Mouse (Mus musculus) left cerebral cortex, postnatal 4 days (tissue): ENCODE data around the gene Nr1i2. TPM values are rescaled to one million over a fixed set of nuclear protein-coding genes. Genes with fewer than 3 reads are reported as not detected.

ENCODE experiments used
- DNase-seq: peaks from one replicate; pipeline ENCODE4 v3.0.0-alpha.2; 2022
- intact Hi-C: fragments of 180-260 bp; cut with DNase I; formaldehyde crosslinking; loops from one replicate; pipeline ENCODE4 v1.15.1; 2025
- total RNA-seq, 2 experiments: library from RNA; stranded (reverse); gene quantifications; 2 replicates each; pipeline ENCODE4 v1.2.3; 2021

Nr1i2 gene
- total RNA-seq, 2 experiments from 2014 or later: not detected

- DNase-seq: no peak
Measured at GRCm38 (mm10) chr16:38287762-38288161, 6.9 kb downstream of the Nr1i2 start.

GRCm38 (mm10) chr16:38287357-38287756 lies 7.3 kb downstream of the Nr1i2 start:
- no peak for DNase-seq
- intact Hi-C loops: no loop called here

More at GRCm38 (mm10) chr16:38287762-38288161, 6.9 kb downstream of the Nr1i2 start:
- intact Hi-C loops: no loop called here

DNA sequence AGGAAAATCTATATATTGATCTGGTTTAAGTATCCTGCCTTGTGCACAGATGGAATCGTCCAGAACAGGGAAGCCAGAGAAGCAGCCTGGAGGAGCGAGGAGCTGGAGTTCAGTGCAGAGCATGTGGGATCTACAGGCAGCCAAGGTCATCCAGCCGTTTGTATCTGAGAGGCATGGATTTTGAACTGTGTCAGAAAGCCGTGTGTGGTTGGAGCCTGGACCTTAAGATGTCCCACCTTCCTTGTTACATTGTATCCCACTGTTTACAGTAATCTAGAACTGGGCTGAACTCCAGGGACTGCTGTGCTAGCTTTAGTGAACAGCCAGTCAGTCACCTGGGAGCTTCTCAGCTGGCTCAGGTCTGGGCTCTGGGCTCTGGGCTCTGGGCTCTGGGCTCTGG lies 8.1 kb downstream of the Nr1i2 start:
- no peak for DNase-seq
- intact Hi-C loops: no loop called here

- DNase-seq: no peak
- intact Hi-C loops: no loop called here
Measured at GRCm38 (mm10) chr16:38285801-38286200, 8.8 kb downstream of the Nr1i2 start.

DNA sequence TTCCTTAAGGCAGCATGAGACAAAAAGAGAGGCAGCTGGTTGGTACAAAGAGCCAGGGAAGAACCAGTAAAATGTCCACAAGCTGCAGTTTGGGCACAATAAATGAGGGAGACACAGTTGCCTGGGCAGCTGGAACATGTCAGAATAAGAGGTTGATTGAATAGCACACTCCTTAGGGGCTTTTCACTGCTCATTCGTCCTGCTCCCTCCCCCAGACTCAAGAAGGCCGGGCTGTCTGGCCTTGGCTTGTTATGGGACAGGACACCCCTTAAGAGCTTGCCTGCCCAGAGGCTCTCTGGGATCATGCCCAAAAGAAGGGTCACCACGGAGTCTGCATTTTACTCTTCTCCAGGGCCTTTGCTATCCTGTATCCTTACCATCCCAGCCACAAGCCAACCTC lies 11.3 kb downstream of the Nr1i2 start:
- no peak for DNase-seq
- intact Hi-C loops: no loop called here

- no peak for DNase-seq
- intact Hi-C loops: no loop called here
Measured at GRCm38 (mm10) chr16:38282559-38283160, 12.0 kb downstream of the Nr1i2 start.

GRCm38 (mm10) chr16:38280951-38281350 lies 13.7 kb downstream of the Nr1i2 start:
- intact Hi-C loops: no loop called here
- DNase-seq: no peak

DNA sequence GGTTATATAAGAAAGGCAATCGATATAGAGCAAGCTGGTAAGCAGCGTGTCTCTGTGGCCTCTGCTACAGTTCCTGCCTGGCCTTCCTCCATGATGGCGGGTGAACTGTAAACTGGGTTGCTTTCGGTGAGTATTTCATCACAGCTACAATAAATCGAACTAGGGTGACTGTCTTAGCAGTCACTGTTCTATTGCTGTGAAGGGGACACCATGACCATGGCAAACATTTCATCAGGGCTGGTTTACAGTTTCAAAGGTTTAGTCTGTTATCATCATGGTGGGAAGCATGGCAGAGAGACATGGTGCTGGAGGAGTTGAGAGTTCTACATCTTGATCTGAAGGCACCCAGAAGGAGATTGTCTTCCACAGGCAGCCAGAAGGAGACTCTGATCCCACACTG lies 14.8 kb downstream of the Nr1i2 start:
- no peak for DNase-seq
- intact Hi-C loops: no loop called here

DNA sequence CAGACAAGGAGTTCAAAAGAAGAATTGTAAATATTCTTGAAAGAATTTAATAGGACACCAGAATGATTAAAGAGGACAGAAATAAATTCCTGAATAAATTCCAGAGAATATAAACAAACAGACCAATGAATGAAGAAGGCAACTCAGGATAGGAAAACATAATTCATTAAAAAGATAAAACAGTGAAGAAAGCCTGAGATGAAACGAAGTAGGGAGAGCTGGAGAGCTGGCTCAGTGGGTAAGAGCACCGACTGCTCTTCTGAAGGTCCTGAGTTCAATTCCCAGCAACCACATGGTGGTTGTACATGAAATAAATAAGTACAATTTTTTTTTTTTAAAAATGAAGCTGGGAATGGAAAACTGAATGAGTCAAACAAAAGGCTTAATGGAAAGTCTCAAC lies 19.9 kb downstream of the Nr1i2 start:
- no peak for DNase-seq
- intact Hi-C loops: no loop called here

DNA sequence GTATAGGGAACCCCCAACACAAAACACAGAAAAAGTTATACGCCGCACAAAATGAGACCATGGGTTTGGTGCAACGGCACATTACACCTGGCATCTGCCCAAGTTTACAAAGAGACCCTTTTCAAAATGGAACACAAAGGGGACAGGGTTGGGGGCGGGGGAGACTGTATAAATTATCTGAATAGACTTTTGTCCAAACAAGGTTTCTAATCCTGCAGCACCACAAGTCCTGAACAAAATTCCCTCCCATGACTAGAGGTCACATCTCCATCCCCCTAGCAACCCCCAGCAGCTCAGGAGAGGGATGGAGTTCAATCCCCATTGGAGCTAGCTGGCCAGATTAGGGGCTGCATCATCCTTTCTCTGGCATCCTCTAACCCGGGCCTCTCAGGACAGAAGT lies 22.1 kb downstream of the Nr1i2 start:
- DNase-seq: no peak
- intact Hi-C loops: no loop called here

GRCm38 (mm10) chr16:38271601-38272000 lies 23.0 kb downstream of the Nr1i2 start:
- intact Hi-C loops: no loop called here
- DNase-seq: no peak

DNA sequence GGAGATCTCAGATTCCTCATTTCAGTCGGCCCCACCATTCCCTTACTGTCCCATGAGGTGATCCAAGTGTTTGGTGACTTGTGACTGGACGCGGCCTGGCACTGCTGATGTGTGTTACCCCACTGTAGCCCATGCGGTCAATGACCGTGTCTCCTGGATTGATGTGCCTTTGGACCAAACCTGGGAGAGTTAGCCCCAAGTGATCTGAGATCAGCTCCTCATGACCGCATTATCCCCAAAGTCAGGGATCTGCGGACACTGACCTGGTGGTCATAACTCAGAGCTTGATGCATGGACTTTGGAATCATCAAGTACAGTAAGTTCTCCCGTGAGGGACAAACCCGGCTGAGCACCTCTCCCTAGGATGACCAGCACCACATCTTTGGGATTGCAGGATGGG lies 38.7 kb downstream of the Nr1i2 start:
- intact Hi-C loops: no loop called here
- DNase-seq: no peak

DNA sequence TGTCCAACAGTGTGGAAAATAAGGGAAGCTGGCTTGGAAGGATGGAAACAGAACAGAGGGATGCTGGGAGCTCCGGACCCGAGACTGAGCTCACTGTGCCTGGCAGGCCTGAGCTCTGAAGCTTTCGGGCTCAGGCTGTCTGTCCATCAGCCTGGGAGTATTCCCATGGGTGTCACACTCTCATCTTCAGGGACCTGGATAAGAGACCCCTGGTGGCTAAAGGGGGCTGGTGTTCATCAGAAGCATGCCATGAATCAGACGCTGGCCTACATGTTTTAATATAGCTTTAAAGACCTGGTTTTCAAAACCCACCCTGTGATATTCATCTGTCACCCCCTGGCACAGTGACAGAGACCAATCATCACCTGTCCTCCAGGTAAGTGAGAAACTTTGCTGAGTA lies 39.5 kb downstream of the Nr1i2 start:
- DNase-seq: no peak
- intact Hi-C loops: no loop called here

DNA sequence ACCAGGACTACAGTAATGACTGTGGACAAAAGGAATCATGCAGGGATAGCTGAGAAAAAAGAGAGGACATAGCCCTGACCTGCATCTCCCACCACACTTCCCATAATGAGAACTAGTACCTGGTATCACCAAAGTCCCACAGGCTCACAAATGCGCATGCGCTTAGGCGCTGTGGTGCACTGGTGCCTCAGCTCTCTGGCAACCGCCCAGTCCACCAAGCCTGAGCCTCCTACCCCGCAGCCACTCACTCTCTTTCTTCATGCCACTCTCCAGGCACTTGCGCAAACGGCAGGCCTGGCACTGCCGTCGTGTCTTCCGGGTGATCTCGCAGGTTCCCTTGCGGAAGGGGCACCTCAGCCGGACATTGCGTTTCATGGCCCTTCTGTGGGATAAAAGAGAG lies 40.6 kb downstream of the Nr1i2 start:
- intact Hi-C loops: no loop called here
- no peak for DNase-seq

DNA sequence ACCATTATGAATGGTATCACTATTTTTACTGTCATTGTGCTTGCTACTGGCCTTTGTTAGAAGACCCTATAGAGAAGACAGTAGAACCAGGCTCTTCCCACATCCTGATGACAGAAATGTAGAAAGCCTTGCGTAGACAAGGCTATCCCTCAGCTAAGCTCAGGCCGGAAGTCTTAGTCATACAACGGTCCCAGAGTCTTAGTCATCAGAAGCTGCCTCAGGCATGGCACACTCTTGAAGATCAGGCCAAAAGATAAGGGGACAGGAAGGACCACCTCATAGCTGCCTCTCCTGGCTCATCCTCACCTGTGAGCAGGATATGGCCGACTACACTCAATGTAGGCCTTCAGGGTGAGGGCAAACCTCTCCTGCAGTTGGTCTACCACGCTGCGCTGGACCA lies 44.2 kb downstream of the Nr1i2 start:
- intact Hi-C loops: no loop called here

GRCm38 (mm10) chr16:38248331-38248961 lies 46.2 kb downstream of the Nr1i2 start:
- intact Hi-C loops: no loop called here
- DNase-seq: no peak

More for the DNA sequence above, 44.2 kb downstream of the Nr1i2 start:
- DNase-seq: no peak

- intact Hi-C loops: no loop called here
- no peak for DNase-seq
Measured at GRCm38 (mm10) chr16:38245849-38246585, 48.6 kb downstream of the Nr1i2 start.

- intact Hi-C loops: no loop called here
- DNase-seq: no peak
Measured at GRCm38 (mm10) chr16:38245379-38245778, 49.2 kb downstream of the Nr1i2 start.

GRCm38 (mm10) chr16:38244111-38244510 lies 50.5 kb downstream of the Nr1i2 start:
- intact Hi-C loops: no loop called here
- no peak for DNase-seq

GRCm38 (mm10) chr16:38240167-38240566 lies 54.5 kb downstream of the Nr1i2 start:
- intact Hi-C loops: no loop called here
- DNase-seq: no peak

DNA sequence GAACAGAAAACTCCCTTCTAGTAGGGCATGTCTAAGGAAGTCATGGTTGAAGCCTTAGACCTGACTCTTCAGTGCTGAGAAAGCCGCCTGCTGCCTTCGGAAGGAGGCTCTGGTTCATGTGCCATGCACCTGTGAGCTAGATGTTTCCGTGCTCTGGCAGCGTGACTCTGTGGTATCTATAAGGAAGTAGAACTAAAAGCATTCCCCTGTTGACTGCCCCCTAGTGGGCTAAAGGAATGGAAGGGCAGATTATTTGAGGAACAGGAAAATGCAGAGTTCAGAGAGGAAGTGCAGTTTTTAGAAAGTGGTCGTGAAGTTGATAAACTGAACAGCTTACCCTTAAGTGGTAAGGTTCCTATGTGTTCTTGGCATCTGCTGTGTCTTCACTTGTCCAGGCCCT lies 54.9 kb downstream of the Nr1i2 start:
- no peak for DNase-seq
- intact Hi-C loops: no loop called here

GRCm38 (mm10) chr16:38236936-38237585 lies 57.6 kb downstream of the Nr1i2 start:
- no peak for DNase-seq
- intact Hi-C loops: no loop called here
